Mouse (Mus musculus) MEL-GATA-1-ER (cell line): ENCODE data around the gene Mt2.

Experiments
- DNase-seq: peaks from one replicate; pipeline ENCODE4 v3.0.0-alpha.2; 2012; ENCODE audit warnings: low read depth; ENCODE audit errors: extremely low read depth

Gene Mt2

GRCm38 (mm10) chr8:94172809-94173732 is 607 bp downstream of the Mt2 start:
- no peak for DNase-seq

GRCm38 (mm10) chr8:94173848-94174403 is 1.5 kb downstream of the Mt2 start:
- no peak for DNase-seq

GRCm38 (mm10) chr8:94174619-94175213 is 2.3 kb downstream of the Mt2 start:
- DNase-seq, result no peak

GRCm38 (mm10) chr8:94177716-94178390 is 5.4 kb downstream of the Mt2 start:
- DNase-seq, result no peak

GRCm38 (mm10) chr8:94178857-94179712 is 6.6 kb downstream of the Mt2 start, which contains the start of gene Mt1:
Mt1 (plus strand) TSS chr8:94179082.
- DNase-seq, result peak; percentile 99

GRCm38 (mm10) chr8:94179713-94180560 is 7.5 kb downstream of the Mt2 start:
- no peak for DNase-seq

- DNase-seq, result no peak
Measured at GRCm38 (mm10) chr8:94180561-94180908, 8.1 kb downstream of the Mt2 start.

- DNase-seq, result no peak
Measured at GRCm38 (mm10) chr8:94182055-94182929, 9.8 kb downstream of the Mt2 start.

GRCm38 (mm10) chr8:94183117-94183516 is 10.7 kb downstream of the Mt2 start:
- DNase-seq, result peak; percentile 84

- DNase-seq, result no peak
Measured at GRCm38 (mm10) chr8:94184357-94184843, 11.9 kb downstream of the Mt2 start.

GRCm38 (mm10) chr8:94185791-94186190 is 13.3 kb downstream of the Mt2 start:
- no peak for DNase-seq

GRCm38 (mm10) chr8:94186542-94186941 is 14.1 kb downstream of the Mt2 start:
- no peak for DNase-seq

GRCm38 (mm10) chr8:94187290-94188002 is 15.0 kb downstream of the Mt2 start:
- no peak for DNase-seq

GRCm38 (mm10) chr8:94189275-94190031 is 17.0 kb downstream of the Mt2 start:
- no peak for DNase-seq

- DNase-seq, result peak; percentile 71
Measured at GRCm38 (mm10) chr8:94191101-94191691, 18.7 kb downstream of the Mt2 start.

- no peak for DNase-seq
Measured at GRCm38 (mm10) chr8:94192926-94193325, 20.5 kb downstream of the Mt2 start.

- no peak for DNase-seq
Measured at GRCm38 (mm10) chr8:94194591-94195223, 22.2 kb downstream of the Mt2 start.
